Mouse (Mus musculus): ENCODE results near the gene E2f8. TPM values are rescaled to one million over a fixed set of nuclear protein-coding genes. Genes with fewer than 3 reads are reported as not detected.
A peak's percentile ranks its signal among the peaks of the same experiment; 100 is the strongest.

Gene E2f8
- polyA plus RNA-seq, 1 experiment: 6.5 TPM

GRCm38 (mm10) chr7:48888751-48889150 is 7.4 kb upstream of the E2f8 start:
- H3K27ac ChIP-seq (ENCODE audit: control insufficient read depth, insufficient read depth, low read depth, low read length): no peak overlapping the region
- H3K4me1 ChIP-seq (ENCODE audit: control insufficient read depth, insufficient read depth, low read length): no peaks in the 10 kb centered on the region
- no peak for TF ChIP-seq CTCF (IDR thresholded peaks at IDR 0.05; ENCODE audit: control insufficient read depth, insufficient read depth, insufficient replicate concordance, low read depth, low read length)
- TF ChIP-seq POLR2A (IDR thresholded peaks at IDR 0.05; ENCODE audit: control insufficient read depth, low read depth, low read length): no peak
- H3K4me3 ChIP-seq (ENCODE audit: control insufficient read depth, low read depth, low read length): no peak overlapping the region
- H3K27me3 ChIP-seq (ENCODE audit: control insufficient read depth, insufficient read depth, low read length): no peaks in the 10 kb centered on the region
- H3K36me3 ChIP-seq (ENCODE audit: control insufficient read depth, insufficient read depth, low read length): no peaks in the 10 kb centered on the region

- H3K36me3 ChIP-seq (ENCODE audit: control insufficient read depth, insufficient read depth, low read length): no peaks in the 10 kb centered on the region
- no peak for TF ChIP-seq CTCF (IDR thresholded peaks at IDR 0.05; ENCODE audit: control insufficient read depth, insufficient read depth, insufficient replicate concordance, low read depth, low read length)
- TF ChIP-seq POLR2A (IDR thresholded peaks at IDR 0.05; ENCODE audit: control insufficient read depth, low read depth, low read length): no peak
- H3K27ac ChIP-seq (ENCODE audit: control insufficient read depth, insufficient read depth, low read depth, low read length): no peak overlapping the region
- no peaks in the 10 kb centered on the region for H3K4me1 ChIP-seq (ENCODE audit: control insufficient read depth, insufficient read depth, low read length)
- no peaks in the 10 kb centered on the region for H3K27me3 ChIP-seq (ENCODE audit: control insufficient read depth, insufficient read depth, low read length)
- no peak overlapping the region for H3K4me3 ChIP-seq (ENCODE audit: control insufficient read depth, low read depth, low read length)
Measured at GRCm38 (mm10) chr7:48887973-48888372, 6.6 kb upstream of the E2f8 start.

GRCm38 (mm10) chr7:48884266-48884611 is 2.8 kb upstream of the E2f8 start:
- no peak for TF ChIP-seq POLR2A (IDR thresholded peaks at IDR 0.05; ENCODE audit: control insufficient read depth, low read depth, low read length)
- TF ChIP-seq CTCF (IDR thresholded peaks at IDR 0.05; ENCODE audit: control insufficient read depth, insufficient read depth, insufficient replicate concordance, low read depth, low read length): no peak
- Histone ChIP-seq H3K4me1 (ENCODE audit: control insufficient read depth, insufficient read depth, low read length) (peaks cover 15% of the 10 kb centered on the region), H3K27ac (ENCODE audit: control insufficient read depth, insufficient read depth, low read depth, low read length) (no peak overlapping the region), H3K4me3 (ENCODE audit: control insufficient read depth, low read depth, low read length) (no peak overlapping the region), H3K27me3 (ENCODE audit: control insufficient read depth, insufficient read depth, low read length) (no peaks in the 10 kb centered on the region), H3K36me3 (ENCODE audit: control insufficient read depth, insufficient read depth, low read length) (no peaks in the 10 kb centered on the region)

- H3K4me1 ChIP-seq (ENCODE audit: control insufficient read depth, insufficient read depth, low read length): peaks cover 15% of the 10 kb centered on the region
- H3K27me3 ChIP-seq (ENCODE audit: control insufficient read depth, insufficient read depth, low read length): no peaks in the 10 kb centered on the region
- H3K27ac ChIP-seq (ENCODE audit: control insufficient read depth, insufficient read depth, low read depth, low read length): no peak overlapping the region
- H3K36me3 ChIP-seq (ENCODE audit: control insufficient read depth, insufficient read depth, low read length): no peaks in the 10 kb centered on the region
- H3K4me3 ChIP-seq (ENCODE audit: control insufficient read depth, low read depth, low read length): no peak overlapping the region
- TF ChIP-seq CTCF (IDR thresholded peaks at IDR 0.05; ENCODE audit: control insufficient read depth, insufficient read depth, insufficient replicate concordance, low read depth, low read length): no peak
- TF ChIP-seq POLR2A (IDR thresholded peaks at IDR 0.05; ENCODE audit: control insufficient read depth, low read depth, low read length): no peak
Measured at GRCm38 (mm10) chr7:48883525-48884265, 2.3 kb upstream of the E2f8 start.

GRCm38 (mm10) chr7:48881971-48882609 is 694 bp upstream of the E2f8 start:
- Histone ChIP-seq H3K27me3 (ENCODE audit: control insufficient read depth, insufficient read depth, low read length) (no peaks in the 10 kb centered on the region), H3K4me1 (ENCODE audit: control insufficient read depth, insufficient read depth, low read length) (peaks cover 15% of the 10 kb centered on the region), H3K27ac (ENCODE audit: control insufficient read depth, insufficient read depth, low read depth, low read length) (no peak overlapping the region), H3K36me3 (ENCODE audit: control insufficient read depth, insufficient read depth, low read length) (no peaks in the 10 kb centered on the region), H3K4me3 (ENCODE audit: control insufficient read depth, low read depth, low read length) (peak overlapping the region; percentile 78)
- TF ChIP-seq POLR2A (IDR thresholded peaks at IDR 0.05; ENCODE audit: control insufficient read depth, low read depth, low read length) (no peak), CTCF (IDR thresholded peaks at IDR 0.05; ENCODE audit: control insufficient read depth, insufficient read depth, insufficient replicate concordance, low read depth, low read length) (no peak)

- TF ChIP-seq POLR2A (IDR thresholded peaks at IDR 0.05; ENCODE audit: control insufficient read depth, low read depth, low read length) (no peak), CTCF (IDR thresholded peaks at IDR 0.05; ENCODE audit: control insufficient read depth, insufficient read depth, insufficient replicate concordance, low read depth, low read length) (no peak)
- no peaks in the 10 kb centered on the region for H3K27me3 ChIP-seq (ENCODE audit: control insufficient read depth, insufficient read depth, low read length)
- H3K36me3 ChIP-seq (ENCODE audit: control insufficient read depth, insufficient read depth, low read length): no peaks in the 10 kb centered on the region
- no peak overlapping the region; the same call in 1 of the 2 replicates for H3K27ac ChIP-seq (ENCODE audit: control insufficient read depth, insufficient read depth, low read depth, low read length)
- peak overlapping the region; percentile 87 for H3K4me3 ChIP-seq (ENCODE audit: control insufficient read depth, low read depth, low read length)
- H3K4me1 ChIP-seq (ENCODE audit: control insufficient read depth, insufficient read depth, low read length): peaks cover 15% of the 10 kb centered on the region
Measured at GRCm38 (mm10) chr7:48880591-48881481, 560 bp downstream of the E2f8 start.

- Histone ChIP-seq H3K36me3 (ENCODE audit: control insufficient read depth, insufficient read depth, low read length) (no peaks in the 10 kb centered on the region; the same call in 1 of the 2 replicates), H3K27me3 (ENCODE audit: control insufficient read depth, insufficient read depth, low read length) (no peaks in the 10 kb centered on the region), H3K4me3 (ENCODE audit: control insufficient read depth, low read depth, low read length) (no peak overlapping the region), H3K4me1 (ENCODE audit: control insufficient read depth, insufficient read depth, low read length) (peaks cover 15% of the 10 kb centered on the region), H3K27ac (ENCODE audit: control insufficient read depth, insufficient read depth, low read depth, low read length) (no peak overlapping the region)
- TF ChIP-seq CTCF (IDR thresholded peaks at IDR 0.05; ENCODE audit: control insufficient read depth, insufficient read depth, insufficient replicate concordance, low read depth, low read length) (no peak), POLR2A (IDR thresholded peaks at IDR 0.05; ENCODE audit: control insufficient read depth, low read depth, low read length) (no peak)
Measured at GRCm38 (mm10) chr7:48879574-48879973, 1.8 kb downstream of the E2f8 start.

All from testis, adult 2 months (tissue).